Mouse (Mus musculus) kidney, adult 2 months (tissue): ENCODE results near the gene Ints13.

Experiments used
- CTCF ChIP-seq: fragments of 200-500 bp; conservative IDR thresholded peaks from 2 replicates; pipeline ENCODE4 v1.5.1; 2011; ENCODE audit warnings: low read depth, mild to moderate bottlenecking, control low read depth, low read length, moderate library complexity, mixed read lengths; ENCODE audit not compliant: insufficient read depth, insufficient read length
- POLR2A ChIP-seq: fragments of 200-500 bp; IDR thresholded peaks from one replicate; pipeline ENCODE4 v1.6.1; 2011; ENCODE audit warnings: low read depth, low read length, control low read depth

DNA sequence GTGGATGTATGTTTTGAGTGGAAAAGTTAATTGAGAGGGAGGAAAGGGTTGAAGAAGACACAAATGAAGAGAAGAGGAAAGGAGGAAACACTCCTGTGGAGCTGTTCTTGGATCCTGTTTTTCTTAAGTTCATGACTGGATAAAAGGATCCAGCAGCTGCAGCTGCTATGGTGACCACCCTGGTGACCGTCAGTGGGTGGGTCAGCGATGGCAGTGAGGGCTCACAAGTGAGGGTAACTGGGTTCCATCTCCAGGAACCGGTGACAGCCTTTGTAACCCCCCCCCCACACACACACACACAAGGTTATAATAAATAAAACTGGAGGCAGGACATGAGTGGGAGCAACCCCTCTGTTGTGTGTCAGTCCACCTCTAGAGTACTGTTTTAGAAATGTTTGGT lies 74.8 kb downstream of the Ints13 start:
- TF ChIP-seq CTCF: no peak
- TF ChIP-seq POLR2A: no peak
